Mouse (Mus musculus) spleen, adult 2 months (tissue): ENCODE measurements around the gene Arpp21. TPM values are rescaled to one million over a fixed set of nuclear protein-coding genes. Genes with fewer than 3 reads are reported as not detected.

Source experiments
- DNase-seq, 2 experiments: peaks; one replicate each; pipeline versions ENCODE4 v3.0.0 to v3.0.0-alpha.2; 2012 to 2021; ENCODE audit warnings: low spot score in 2 of 2, low read depth in 1 of 2
- H3K27ac ChIP-seq: fragments of 200-500 bp; 2 replicates; pipeline ENCODE4 v1.5.1; 2012; ENCODE audit warnings: low read length, inconsistent platforms; ENCODE audit not compliant: insufficient read depth
- H3K27me3 ChIP-seq: fragments of 200-500 bp; 2 replicates; pipeline ENCODE4 v1.6.1; 2012; ENCODE audit warnings: mild to moderate bottlenecking, moderate library complexity, low read length, inconsistent platforms; ENCODE audit not compliant: control insufficient read depth, insufficient read depth
- H3K36me3 ChIP-seq: fragments of 200-500 bp; 2 replicates; pipeline ENCODE4 v1.6.1; 2012; ENCODE audit warnings: mild to moderate bottlenecking, low read length, inconsistent platforms; ENCODE audit not compliant: control insufficient read depth, insufficient read depth
- H3K4me1 ChIP-seq: fragments of 200-500 bp; 2 replicates; pipeline ENCODE4 v1.6.1; 2011; ENCODE audit warnings: inconsistent platforms; ENCODE audit not compliant: control insufficient read depth, insufficient read depth, insufficient read length
- H3K4me3 ChIP-seq: fragments of 200-500 bp; 2 replicates; pipeline ENCODE4 v1.5.1; 2011; ENCODE audit warnings: mild to moderate bottlenecking, inconsistent platforms; ENCODE audit not compliant: insufficient read depth, insufficient read length; ENCODE audit errors: extremely low read depth
- CTCF ChIP-seq: fragments of 200-500 bp; IDR thresholded peaks from 2 replicates; pipeline ENCODE4 v1.5.1; 2011; ENCODE audit warnings: mild to moderate bottlenecking, inconsistent platforms; ENCODE audit not compliant: insufficient read depth, insufficient read length, insufficient replicate concordance; ENCODE audit errors: extremely low read depth
- POLR2A ChIP-seq: fragments of 200-500 bp; IDR thresholded peaks from 2 replicates; pipeline ENCODE4 v1.6.1; 2011; ENCODE audit warnings: low read depth, low read length, inconsistent platforms
- WGBS: fragments of 180-500 bp; shearing (Covaris S2); methylation state at CpG from one replicate; pipeline ENCODE4 v1.1.7; 2018; 5-methylcytosine and 5-hydroxymethylcytosine counted together
- polyA plus RNA-seq: library from polyadenylated mRNA; depleted of rRNA; stranded (reverse); fragments of >200 nt; gene quantifications from 2 replicates; pipeline ENCODE4 v1.2.3, GENCODE M21; 2012

Gene Arpp21
- polyA plus RNA-seq, 1 experiment = 0.42 TPM

- 52% methylated on average over 3 of the region's 3 CpGs for WGBS
These were observed 53.0 kb downstream of the Arpp21 start for GRCm38 (mm10) chr9:112182738-112183137.

GRCm38 (mm10) chr9:112180006-112180405, 55.7 kb downstream of the Arpp21 start:
- DNase-seq = no peak
- Histone ChIP-seq H3K4me3 (no peak overlapping the region), H3K36me3 (no peaks in the 10 kb centered on the region), H3K27ac (no peak overlapping the region), H3K4me1 (no peaks in the 10 kb centered on the region), H3K27me3 (no peaks in the 10 kb centered on the region)
- WGBS = 45% methylated on average over 4 of the region's 4 CpGs
- TF ChIP-seq POLR2A (no peak), CTCF (no peak)

More at GRCm38 (mm10) chr9:112182738-112183137, 53.0 kb downstream of the Arpp21 start:
- no peaks in the 10 kb centered on the region for H3K27me3 ChIP-seq
- no peak overlapping the region for H3K27ac ChIP-seq
- no peaks in the 10 kb centered on the region for H3K36me3 ChIP-seq
- H3K4me3 ChIP-seq = no peak overlapping the region
- DNase-seq = no peak
- no peaks in the 10 kb centered on the region for H3K4me1 ChIP-seq
- TF ChIP-seq POLR2A (no peak), CTCF (no peak)

- WGBS = 65% methylated on average over 5 of the region's 5 CpGs
- TF ChIP-seq POLR2A (no peak), CTCF (no peak)
- no peaks in the 10 kb centered on the region for H3K36me3 ChIP-seq
These were observed 57.3 kb downstream of the Arpp21 start for GRCm38 (mm10) chr9:112178438-112178837.

GRCm38 (mm10) chr9:112177569-112177968, 58.2 kb downstream of the Arpp21 start:
- Histone ChIP-seq H3K4me1 (no peaks in the 10 kb centered on the region), H3K27me3 (no peaks in the 10 kb centered on the region), H3K27ac (no peak overlapping the region), H3K4me3 (no peak overlapping the region), H3K36me3 (no peaks in the 10 kb centered on the region)
- 63% methylated on average over 2 of the region's 2 CpGs for WGBS
- TF ChIP-seq POLR2A (no peak), CTCF (no peak)
- DNase-seq = no peak

More at GRCm38 (mm10) chr9:112178438-112178837, 57.3 kb downstream of the Arpp21 start:
- Histone ChIP-seq H3K4me3 (no peak overlapping the region), H3K4me1 (no peaks in the 10 kb centered on the region), H3K27ac (no peak overlapping the region), H3K27me3 (no peaks in the 10 kb centered on the region)
- no peak for DNase-seq

- H3K27ac ChIP-seq = no peak overlapping the region
- H3K4me1 ChIP-seq = no peaks in the 10 kb centered on the region
- no peaks in the 10 kb centered on the region for H3K27me3 ChIP-seq
- TF ChIP-seq POLR2A (no peak), CTCF (no peak)
- DNase-seq = no peak
- H3K36me3 ChIP-seq = no peaks in the 10 kb centered on the region
- 89% methylated on average over 6 of the region's 6 CpGs for WGBS
- no peak overlapping the region for H3K4me3 ChIP-seq
These were observed 59.4 kb downstream of the Arpp21 start for GRCm38 (mm10) chr9:112176317-112176716.

GRCm38 (mm10) chr9:112174407-112175357, 61.1 kb downstream of the Arpp21 start:
- whole genome bisulfite sequencing = 47% methylated on average over 15 of the region's 15 CpGs
- H3K36me3 ChIP-seq = no peaks in the 10 kb centered on the region
- H3K4me1 ChIP-seq = no peaks in the 10 kb centered on the region
- H3K4me3 ChIP-seq = no peak overlapping the region
- H3K27me3 ChIP-seq = no peaks in the 10 kb centered on the region
- no peak for TF ChIP-seq POLR2A
- peak in 1 of 2 experiments; percentile 12 for DNase-seq
- H3K27ac ChIP-seq = no peak overlapping the region

GRCm38 (mm10) chr9:112173778-112174177, 62.0 kb downstream of the Arpp21 start:
- no peak for DNase-seq
- Histone ChIP-seq H3K27me3 (no peaks in the 10 kb centered on the region), H3K27ac (no peak overlapping the region), H3K4me1 (no peaks in the 10 kb centered on the region), H3K4me3 (no peak overlapping the region), H3K36me3 (no peaks in the 10 kb centered on the region)
- WGBS = 84% methylated on average over 5 of the region's 5 CpGs
- TF ChIP-seq CTCF (no peak), POLR2A (no peak)
